Mouse (Mus musculus): Measurements from ENCODE around the gene Dnajb5. TPM values are rescaled to one million over a fixed set of nuclear protein-coding genes. Genes with fewer than 3 reads are reported as not detected.
"Not testable (repeated sequence)": the region's sequence is repeated elsewhere in the genome, so short reads cannot be mapped to it uniquely, and the experiment has no call there.

The Dnajb5 gene
- total RNA-seq, 2 experiments from 2014 or later: 68.7 to 78.0 TPM

DNA sequence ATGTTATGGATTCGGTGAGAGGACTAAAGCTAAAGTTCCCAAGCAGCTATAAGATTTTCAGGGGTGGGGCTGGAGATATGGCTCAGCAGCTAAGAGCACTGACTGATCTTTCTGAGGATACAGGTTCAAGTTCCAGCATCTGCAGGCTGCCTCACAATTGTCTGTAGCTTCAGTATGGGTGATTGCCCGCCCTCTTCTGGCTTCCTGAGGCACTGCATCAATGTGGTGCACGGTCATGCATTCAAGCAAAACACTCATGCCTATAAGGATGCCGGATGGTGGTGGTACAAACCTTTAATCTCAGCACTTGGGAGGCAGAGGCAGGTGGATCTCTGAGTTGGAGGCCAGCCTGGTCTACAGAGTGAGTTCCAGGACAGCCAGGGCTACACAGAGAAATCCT lies 12.0 kb downstream of the Dnajb5 start:
- intact Hi-C loops (cut with DNase I): no loop called here
- peak; percentile 61 to 70 for DNase-seq

DNA sequence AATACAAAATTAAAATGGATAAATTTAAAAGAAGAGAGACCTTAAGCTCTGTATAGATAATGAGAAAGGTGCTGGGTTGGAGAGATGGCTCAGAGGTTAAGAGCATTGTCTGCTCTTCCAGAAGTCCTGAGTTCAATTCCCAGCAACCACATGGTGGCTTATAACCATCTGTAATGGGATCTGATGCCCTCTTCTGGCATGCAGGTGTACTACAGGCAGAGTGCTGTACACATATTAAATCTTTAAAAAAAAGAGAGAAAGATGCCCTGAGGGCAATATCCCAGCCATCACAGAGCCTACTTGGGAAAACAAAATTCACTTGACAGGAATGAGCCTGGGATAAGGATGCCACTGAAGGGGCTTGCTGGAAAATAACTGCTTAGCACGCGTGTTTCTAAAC lies 13.9 kb downstream of the Dnajb5 start:
- no peak for DNase-seq
- intact Hi-C loops (cut with DNase I): no loop called here

- DNase-seq: peak in 1 of 2 experiments; percentile 54
Measured at GRCm38 (mm10) chr4:42965039-42965719, 15.6 kb downstream of the Dnajb5 start.

GRCm38 (mm10) chr4:42969304-42969703 lies 19.7 kb downstream of the Dnajb5 start, which contains the start of gene 1700022I11Rik:
Gene 1700022I11Rik (plus strand): TSS chr4:42969604.
- intact Hi-C loops (cut with DNase I): no loop called here
- no peak for DNase-seq

More at GRCm38 (mm10) chr4:42965039-42965719, 15.6 kb downstream of the Dnajb5 start:
- intact Hi-C loops (cut with DNase I): loop anchor here (1.0 kb wide), 1 partner anchor 88 kb away; no protein-coding TSS in a partner anchor

DNA sequence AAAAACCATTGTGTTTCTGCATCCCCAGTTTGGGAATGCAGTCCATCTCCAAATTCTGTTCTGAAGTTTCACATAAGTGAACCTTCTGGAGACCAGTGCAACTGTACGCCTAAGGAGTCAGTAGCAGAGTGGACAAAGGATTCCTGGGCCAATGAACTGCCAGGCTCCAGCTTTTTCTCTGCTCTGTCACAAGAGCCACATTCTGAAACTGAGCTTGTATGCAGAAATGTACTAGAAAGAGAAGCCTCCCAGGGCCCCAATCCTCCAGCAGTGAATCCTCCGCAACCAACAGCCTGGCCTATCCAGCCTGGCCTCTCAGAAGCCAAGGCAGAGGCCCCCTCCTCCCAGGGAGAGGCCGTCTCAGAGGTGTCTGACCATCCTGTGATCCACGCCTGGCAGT lies 23.3 kb downstream of the Dnajb5 start:
- intact Hi-C loops (cut with DNase I): no loop called here
- no peak for DNase-seq

GRCm38 (mm10) chr4:42973868-42974267 lies 24.3 kb downstream of the Dnajb5 start:
- DNase-seq: no peak
- intact Hi-C loops (cut with DNase I): no loop called here

GRCm38 (mm10) chr4:42978062-42978461 lies 28.4 kb downstream of the Dnajb5 start:
- intact Hi-C loops (cut with DNase I): no loop called here
- no peak for DNase-seq

GRCm38 (mm10) chr4:42980467-42980866 lies 30.9 kb downstream of the Dnajb5 start:
- intact Hi-C loops (cut with DNase I); DNase-seq: not testable (repeated sequence)

DNA sequence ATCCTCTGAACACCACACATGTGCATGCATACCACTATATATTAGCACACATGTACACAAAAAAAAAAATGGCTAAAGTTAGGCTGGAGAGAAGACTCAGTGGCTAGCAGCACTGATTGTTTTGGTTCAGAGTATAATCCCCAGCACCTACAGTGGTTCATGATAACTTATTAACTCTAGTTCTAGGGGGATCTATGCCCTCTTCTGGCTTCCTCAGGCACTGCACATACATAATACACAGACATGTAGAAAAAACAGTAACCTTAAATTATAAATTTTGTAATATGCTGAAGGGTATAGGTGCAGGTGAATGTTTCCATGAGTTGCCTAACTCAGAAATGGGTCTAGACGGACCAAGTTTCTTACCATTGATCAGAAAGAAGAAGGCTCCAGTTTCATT lies 38.7 kb downstream of the Dnajb5 start:
- DNase-seq: no peak
- intact Hi-C loops (cut with DNase I): no loop called here

DNA sequence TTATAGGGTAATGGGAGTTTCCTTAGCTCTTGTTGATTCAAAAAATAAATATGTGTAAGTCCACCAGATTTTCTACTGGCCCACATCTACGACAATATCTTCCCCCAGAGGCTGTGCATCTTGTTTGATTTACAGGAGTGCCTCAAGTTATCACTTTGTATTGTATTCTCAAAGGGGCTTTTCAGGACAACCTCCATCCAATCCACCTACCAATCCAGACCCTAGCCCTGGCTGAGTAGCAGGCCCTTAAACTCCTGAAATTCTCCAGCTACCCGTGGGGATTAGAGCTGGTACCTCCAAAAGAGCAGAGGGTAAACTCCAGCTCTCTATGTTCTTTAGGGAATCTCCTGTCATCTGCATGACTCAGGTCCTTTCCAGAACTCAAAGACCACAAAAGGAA lies 48.4 kb downstream of the Dnajb5 start:
- no peak for DNase-seq
- intact Hi-C loops (cut with DNase I): no loop called here

DNA sequence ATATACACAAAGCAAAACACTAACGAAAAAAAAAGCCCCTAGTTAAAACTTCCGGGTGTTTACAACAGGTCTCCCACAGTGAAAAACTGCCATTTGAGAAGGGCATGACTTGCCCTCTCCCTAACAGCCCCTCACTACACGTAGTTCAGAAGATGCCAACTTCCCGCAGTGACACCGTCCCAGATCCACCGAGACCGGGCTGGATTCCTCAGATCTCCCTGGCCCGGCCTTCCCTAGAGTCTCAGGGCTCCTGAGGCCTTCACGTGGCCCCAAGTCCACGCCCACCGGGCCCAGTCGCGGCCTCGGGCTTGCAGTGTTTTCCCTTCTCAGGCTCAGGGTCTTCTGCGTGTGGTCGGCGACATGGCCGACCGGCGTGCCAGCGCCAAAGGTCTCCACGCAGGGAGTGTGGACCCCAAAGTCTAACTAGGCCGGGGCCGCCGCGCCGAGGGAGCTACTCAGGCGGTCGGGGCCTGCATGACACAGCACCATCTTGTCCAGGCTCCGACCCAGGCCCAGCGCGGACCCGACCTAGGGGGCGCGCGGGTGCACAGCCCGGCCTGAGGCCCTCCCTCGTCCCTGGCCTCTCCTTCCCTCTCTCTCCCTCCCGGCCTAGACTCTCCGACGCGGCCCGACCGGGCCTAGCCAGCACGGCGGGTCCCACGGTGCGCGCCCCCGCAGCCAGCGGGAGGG lies 50.0 kb downstream of the Dnajb5 start:
- intact Hi-C loops (cut with DNase I): no loop called here
- peak; percentile 77 to 79 for DNase-seq

DNA sequence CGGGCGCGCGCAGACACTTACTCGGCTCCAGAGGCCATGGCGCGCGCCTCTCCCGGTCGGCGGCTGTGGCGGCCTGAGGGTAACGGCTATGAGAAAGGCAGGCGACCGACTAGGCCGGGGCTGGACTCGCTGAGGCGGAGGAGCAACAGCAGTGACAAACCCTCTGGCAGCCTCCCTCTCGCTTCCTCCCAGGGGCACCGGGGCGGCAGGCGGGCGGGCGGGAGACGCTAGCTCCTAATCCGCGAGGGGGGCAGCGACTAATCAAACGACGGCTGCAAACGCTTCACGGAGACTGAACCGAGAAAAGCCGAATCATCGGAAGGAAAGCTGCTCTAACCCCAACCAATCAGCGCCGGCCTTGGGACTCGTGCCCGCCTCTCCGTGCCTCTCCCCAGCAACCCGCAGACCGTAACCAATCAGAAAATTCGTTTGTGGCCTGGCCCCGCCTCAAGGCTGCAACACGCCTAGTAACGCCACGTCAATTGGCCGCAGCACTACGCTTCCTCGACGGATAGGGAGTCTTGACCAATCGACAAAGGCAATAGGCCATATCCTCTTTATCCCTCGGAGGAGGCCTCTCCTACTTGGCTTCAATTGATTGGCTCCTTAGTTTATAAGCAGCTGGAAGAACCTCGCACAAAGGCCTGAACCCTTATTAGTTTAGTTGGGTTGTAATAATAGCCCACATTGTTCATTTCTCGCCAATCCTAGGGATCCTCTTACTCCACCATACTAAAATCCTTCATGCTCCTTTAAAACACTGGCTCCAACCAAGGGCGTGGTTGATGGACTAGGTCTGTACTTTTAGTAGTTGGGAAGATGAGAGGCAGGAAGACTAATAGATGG lies 50.8 kb downstream of the Dnajb5 start, which contains the start of gene Vcp:
Gene Vcp (minus strand): TSS at position 367 of the 846 bp plus-strand sequence.
- peak; percentile 98 for DNase-seq
- intact Hi-C loops (cut with DNase I): not testable (repeated sequence)

GRCm38 (mm10) chr4:43001272-43001671 lies 51.7 kb downstream of the Dnajb5 start:
- intact Hi-C loops (cut with DNase I): no loop called here
- no peak for DNase-seq

DNA sequence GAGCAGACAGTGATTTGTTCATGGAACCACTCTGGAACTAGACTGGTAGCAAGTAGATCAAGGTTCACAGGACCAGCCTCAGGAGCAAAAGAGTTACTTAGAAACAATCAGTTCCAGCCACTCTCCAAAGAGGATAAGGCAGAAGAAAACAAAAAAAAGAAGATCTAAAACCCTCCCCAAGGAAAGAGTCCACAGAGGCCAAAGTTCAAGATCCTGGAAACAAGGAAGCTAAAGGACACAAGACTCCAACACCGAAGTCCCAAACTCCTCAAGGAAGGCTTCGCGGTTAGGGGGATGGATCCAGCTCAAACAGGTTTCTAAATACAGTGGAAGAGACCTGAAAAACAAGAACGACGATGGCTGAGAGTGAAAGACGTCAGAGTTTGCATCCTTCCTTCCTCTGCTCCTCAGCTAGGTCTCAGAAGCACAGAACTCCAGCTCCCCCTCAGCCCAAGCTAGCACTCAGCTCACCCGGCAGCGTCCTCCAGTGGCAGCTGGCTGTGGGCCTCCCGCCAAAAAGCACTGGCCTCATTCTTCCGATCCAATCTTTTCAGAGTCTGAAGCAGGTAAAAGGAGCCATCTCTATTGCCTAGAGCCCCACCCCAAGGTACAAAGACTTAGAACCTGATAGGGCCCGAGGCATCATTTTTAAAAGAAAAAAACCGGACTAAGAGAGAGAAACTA lies 53.3 kb downstream of the Dnajb5 start:
- DNase-seq: no peak
- intact Hi-C loops (cut with DNase I): no loop called here

DNA sequence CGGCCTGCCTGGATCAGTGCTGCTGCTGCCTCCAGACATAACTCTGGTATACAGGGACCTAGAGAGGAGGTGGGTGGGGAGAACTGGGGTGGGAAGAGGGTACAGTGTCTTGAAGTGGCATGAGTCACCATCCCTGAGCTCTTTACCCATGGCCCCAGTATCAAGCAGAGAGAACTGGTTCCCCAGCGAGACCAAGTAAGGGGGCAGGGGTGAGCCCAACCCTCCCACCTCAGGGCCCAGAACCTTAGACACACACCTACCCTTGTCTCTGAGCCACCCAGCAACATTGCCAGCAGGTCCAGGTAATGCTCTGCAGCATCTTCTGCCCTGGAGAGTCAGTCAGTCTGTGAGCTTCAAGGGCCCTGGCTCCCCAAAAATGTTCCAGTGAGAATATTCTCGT lies 55.3 kb downstream of the Dnajb5 start:
- no peak for DNase-seq
- intact Hi-C loops (cut with DNase I): loop anchor here (1.0 kb wide), 1 partner anchor 20 kb away; the partner anchor contains the start of gene Pigo

- intact Hi-C loops (cut with DNase I): loop anchor here (1.0 kb wide), 1 partner anchor 20 kb away; the partner anchor contains the start of gene Pigo
- DNase-seq: peak in 1 of 2 experiments; percentile 42
Measured at GRCm38 (mm10) chr4:43005765-43006164, 56.2 kb downstream of the Dnajb5 start.

Data from heart, postnatal 14 days (tissue).